Mouse (Mus musculus) limb, embryonic 14.5 days (tissue): ENCODE measurements at regions not wholly inside any gene's neighbourhood (a gene's known extent, or its start where the extent isn't known, plus 50 kb on each side); places are given as distances from the start of the nearest gene placed in this dataset.

Experiments
- ATAC-seq: fragments of 200-750 bp; cut with Nextera tagmentation; 2 replicates; pipeline ENCODE4 v1.8.0; 2017; ENCODE audit warnings: low read depth, moderate number of reproducible peaks, moderate TSS enrichment; ENCODE audit not compliant: low FRiP score
- DNase-seq: peaks from one replicate; pipeline ENCODE4 v3.0.0-alpha.2; 2015; ENCODE audit warnings: low spot score
- H3K27ac ChIP-seq: fragments of 300-500 bp; sonication (generic); replicated peaks from 2 replicates; pipeline ENCODE4 v1.5.1; 2014; ENCODE audit warnings: low read depth, mild to moderate bottlenecking, low read length, moderate library complexity, mixed read lengths
- H3K27me3 ChIP-seq: fragments of 300-500 bp; sonication (generic); 2 replicates; pipeline ENCODE4 v1.6.1; 2014; ENCODE audit warnings: low read length, mixed read lengths; ENCODE audit not compliant: control insufficient read depth, insufficient read depth
- H3K36me3 ChIP-seq: fragments of 300-500 bp; sonication (generic); 2 replicates; pipeline ENCODE4 v1.6.1; 2014; ENCODE audit warnings: mild to moderate bottlenecking, low read length, moderate library complexity, mixed read lengths; ENCODE audit not compliant: control insufficient read depth, insufficient read depth
- H3K4me1 ChIP-seq: fragments of 300-500 bp; sonication (generic); 2 replicates; pipeline ENCODE4 v1.6.1; 2014; ENCODE audit warnings: antibody characterized with exemption, low read length, mixed read lengths; ENCODE audit not compliant: control insufficient read depth, insufficient read depth
- H3K4me2 ChIP-seq: fragments of 300-500 bp; sonication (generic); replicated peaks from 2 replicates; pipeline ENCODE4 v1.6.1; 2014; ENCODE audit warnings: low read depth, mild to moderate bottlenecking, low read length, moderate library complexity; ENCODE audit not compliant: severe bottlenecking
- H3K4me3 ChIP-seq: fragments of 300-500 bp; sonication (generic); replicated peaks from 2 replicates; pipeline ENCODE4 v1.5.1; 2014; ENCODE audit warnings: low read length
- H3K9ac ChIP-seq: fragments of 300-500 bp; sonication (generic); 2 replicates; pipeline ENCODE4 v1.6.1; 2014; ENCODE audit warnings: mild to moderate bottlenecking, low read depth, low read length, moderate library complexity; ENCODE audit not compliant: severe bottlenecking
- H3K9me3 ChIP-seq: fragments of 300-500 bp; sonication (generic); 2 replicates; pipeline ENCODE4 v1.6.1; 2016; ENCODE audit warnings: low read length; ENCODE audit not compliant: control insufficient read depth
- POLR2A ChIP-seq: fragments of 200-500 bp; IDR thresholded peaks from 2 replicates; pipeline ENCODE4 v1.8.0; 2012; ENCODE audit warnings: inconsistent platforms, mild to moderate bottlenecking, moderate library complexity, borderline replicate concordance; ENCODE audit not compliant: insufficient read depth, insufficient read length; ENCODE audit errors: extremely low read depth
- WGBS: fragments of 180-500 bp; shearing (Covaris S2); extraction: QIAGEN DNeasy Blood & Tissue Kit; methylation state at CpG from one replicate; pipeline ENCODE4 v1.1.7; 2014; 5-methylcytosine and 5-hydroxymethylcytosine counted together

GRCm38 (mm10) chr2:159067506-159067905 lies 272.9 kb downstream of the Dhx35 start:
- no peak for ATAC-seq
- Histone ChIP-seq H3K27ac (no peak overlapping the region), H3K9ac (no peak overlapping the region), H3K9me3 (no peaks in the 10 kb centered on the region), H3K4me3 (no peak overlapping the region), H3K27me3 (0 out of 2 replicates have a peak, but pooled peaks cover 4% of the 10 kb centered on the region), H3K36me3 (no peaks in the 10 kb centered on the region), H3K4me1 (no peaks in the 10 kb centered on the region), H3K4me2 (no peak overlapping the region)
- no peak for TF ChIP-seq POLR2A
- no peak for DNase-seq
- WGBS, result 69% methylated on average over 7 of the region's 7 CpGs

DNA sequence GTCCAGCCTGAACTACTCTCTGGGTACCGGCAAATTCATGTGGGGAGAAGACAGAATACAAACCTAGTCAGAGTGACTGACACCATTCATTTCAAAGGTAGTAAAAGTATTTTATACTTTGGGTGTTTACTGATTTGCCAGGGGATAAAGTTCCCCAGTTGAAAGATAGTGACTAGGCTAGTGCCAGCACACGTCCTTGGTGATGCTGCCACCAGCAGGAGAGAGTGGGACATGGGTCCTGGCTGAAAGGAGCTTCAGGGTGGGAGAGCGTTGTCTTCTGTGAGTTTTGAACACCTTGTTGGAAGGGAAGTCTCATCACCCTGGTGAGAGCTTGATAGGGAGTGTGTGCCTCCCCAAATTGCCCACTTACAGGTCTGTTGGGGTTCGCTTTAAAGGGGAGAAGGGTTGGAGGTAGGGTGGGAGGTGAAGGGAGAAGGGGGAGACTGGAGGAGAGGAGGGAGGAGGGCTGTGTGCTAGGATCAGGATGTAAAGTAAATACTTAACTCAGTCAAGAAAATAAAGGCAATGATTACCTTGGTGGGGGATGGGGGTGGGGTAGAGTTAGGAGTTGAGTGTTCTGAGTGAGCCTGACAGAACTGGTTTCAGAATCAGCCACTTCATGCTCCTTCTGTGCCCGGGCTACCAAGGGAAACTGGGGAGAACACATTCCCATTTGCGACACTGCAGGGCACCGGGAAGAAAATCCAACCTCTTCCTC lies 273.9 kb downstream of the Dhx35 start:
- H3K27me3 ChIP-seq, result 0 out of 2 replicates have a peak, but pooled peaks cover 4% of the 10 kb centered on the region
- ATAC-seq, result no peak
- 51% methylated on average over 7 of the region's 7 CpGs for WGBS

DNA sequence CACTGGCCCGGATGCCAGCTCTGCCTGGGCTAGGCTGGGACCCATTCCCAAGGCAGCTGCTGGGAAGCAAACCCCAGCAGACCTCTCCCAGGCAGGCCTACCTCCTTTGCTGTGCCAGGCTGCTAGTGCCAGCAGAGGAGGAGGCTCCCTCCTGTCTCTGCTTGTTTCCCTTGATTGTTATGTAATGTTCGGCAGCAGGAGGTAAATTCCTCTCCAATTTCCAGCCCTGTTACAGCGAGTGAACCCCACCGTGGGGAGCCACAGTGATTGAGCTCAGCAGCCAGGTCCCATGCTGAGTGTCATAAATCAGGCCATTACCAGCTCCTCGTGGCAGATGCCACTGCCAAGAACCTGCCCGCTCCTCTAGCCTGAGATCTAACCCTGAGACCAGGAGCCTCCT lies 274.6 kb downstream of the Dhx35 start:
- ATAC-seq (no peak), DNase-seq (no peak)
- Histone ChIP-seq H3K4me1 (no peaks in the 10 kb centered on the region), H3K9me3 (no peaks in the 10 kb centered on the region), H3K4me2 (no peak overlapping the region), H3K27me3 (0 out of 2 replicates have a peak, but pooled peaks cover 4% of the 10 kb centered on the region), H3K9ac (no peak overlapping the region), H3K27ac (no peak overlapping the region), H3K36me3 (no peaks in the 10 kb centered on the region), H3K4me3 (no peak overlapping the region)
- TF ChIP-seq POLR2A, result no peak
- WGBS, result 9% methylated on average over 6 of the region's 6 CpGs

More for the DNA sequence above, 273.9 kb downstream of the Dhx35 start:
- TF ChIP-seq POLR2A, result no peak
- Histone ChIP-seq H3K27ac (no peak overlapping the region), H3K4me2 (no peak overlapping the region), H3K36me3 (no peaks in the 10 kb centered on the region), H3K4me1 (no peaks in the 10 kb centered on the region), H3K9ac (no peak overlapping the region), H3K4me3 (no peak overlapping the region), H3K9me3 (no peaks in the 10 kb centered on the region)
- no peak for DNase-seq

DNA sequence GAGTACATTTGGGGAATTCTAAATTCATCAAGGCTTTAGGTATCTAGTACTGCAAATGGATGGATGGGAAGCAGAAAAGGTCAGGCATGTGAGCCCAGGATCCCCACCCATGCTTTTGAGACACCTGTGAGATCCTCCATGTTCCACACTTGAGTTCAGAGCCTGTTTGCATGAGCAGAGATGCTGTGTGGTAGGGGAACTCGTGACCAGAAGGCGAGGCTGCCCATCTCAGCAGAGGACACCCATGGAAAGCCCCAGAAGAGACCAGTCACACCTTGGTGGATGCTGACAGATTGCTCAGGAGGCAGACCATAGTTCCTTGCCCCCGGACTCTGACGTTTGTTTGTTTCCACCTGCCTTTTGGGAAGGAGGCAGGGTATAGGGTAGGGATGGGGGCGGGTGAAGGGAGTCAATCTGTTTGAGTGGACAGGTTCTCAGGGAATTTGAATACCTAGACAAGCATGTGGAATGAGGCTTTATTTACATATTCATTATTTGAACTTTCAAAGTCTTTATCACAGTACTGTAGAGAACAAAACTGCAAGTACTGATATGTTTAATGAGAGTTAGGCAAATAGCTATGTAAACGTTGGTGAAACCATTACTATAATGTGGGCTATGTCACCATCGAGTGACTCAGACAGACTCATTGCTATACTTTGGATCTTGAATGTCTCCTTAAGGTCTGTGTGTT lies 278.5 kb downstream of the Dhx35 start:
- ATAC-seq (no peak), DNase-seq (no peak)
- Histone ChIP-seq H3K36me3 (no peaks in the 10 kb centered on the region), H3K27me3 (0 out of 2 replicates have a peak, but pooled peaks cover 4% of the 10 kb centered on the region), H3K4me3 (no peak overlapping the region), H3K4me1 (no peaks in the 10 kb centered on the region), H3K9ac (no peak overlapping the region), H3K27ac (no peak overlapping the region), H3K4me2 (no peak overlapping the region), H3K9me3 (no peaks in the 10 kb centered on the region)
- TF ChIP-seq POLR2A, result no peak
- WGBS, result 87% methylated on average over 7 of the region's 7 CpGs

GRCm38 (mm10) chr2:159079836-159080235 lies 285.2 kb downstream of the Dhx35 start:
- WGBS, result 68% methylated on average over 7 of the region's 7 CpGs
- Histone ChIP-seq H3K36me3 (no peaks in the 10 kb centered on the region), H3K4me1 (no peaks in the 10 kb centered on the region), H3K27me3 (no peaks in the 10 kb centered on the region), H3K9me3 (no peaks in the 10 kb centered on the region), H3K4me3 (no peak overlapping the region), H3K4me2 (no peak overlapping the region), H3K27ac (no peak overlapping the region), H3K9ac (no peak overlapping the region)
- no peak for DNase-seq
- TF ChIP-seq POLR2A, result no peak
- no peak for ATAC-seq
